Mouse (Mus musculus) c-Kit-negative CD71-positive TER-119-positive erythroid progenitor cells, embryonic 14.5 days (primary cell): ENCODE measurements around the gene Cenpm.
A peak's percentile ranks its signal among the peaks of the same experiment; 100 is the strongest.

ENCODE experiments used
- DNase-seq: peaks from one replicate; pipeline ENCODE4 v3.0.0-alpha.2; 2013; ENCODE audit warnings: low read depth, low spot score

The Cenpm gene

DNA sequence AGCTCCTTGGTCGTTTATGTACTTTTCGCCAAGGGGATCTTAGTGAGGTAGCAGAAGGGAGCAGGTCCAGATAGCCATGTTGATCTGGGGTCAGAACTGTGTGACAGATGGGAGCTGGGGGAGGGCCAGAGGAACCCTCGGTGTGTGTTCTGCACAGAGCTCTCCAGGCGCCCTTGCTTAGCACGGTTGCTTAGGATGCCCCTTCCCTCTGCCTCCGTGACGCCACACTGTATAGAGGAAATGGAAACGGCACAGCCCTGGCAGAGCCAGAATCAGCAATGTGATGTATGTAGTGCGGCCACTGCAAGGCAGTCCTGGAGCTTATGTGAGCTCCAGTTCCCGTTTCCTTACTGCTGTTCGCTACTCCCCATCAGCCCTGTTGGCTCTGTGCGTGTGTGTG lies 48.2 kb downstream of the Cenpm start:
- no peak for DNase-seq

DNA sequence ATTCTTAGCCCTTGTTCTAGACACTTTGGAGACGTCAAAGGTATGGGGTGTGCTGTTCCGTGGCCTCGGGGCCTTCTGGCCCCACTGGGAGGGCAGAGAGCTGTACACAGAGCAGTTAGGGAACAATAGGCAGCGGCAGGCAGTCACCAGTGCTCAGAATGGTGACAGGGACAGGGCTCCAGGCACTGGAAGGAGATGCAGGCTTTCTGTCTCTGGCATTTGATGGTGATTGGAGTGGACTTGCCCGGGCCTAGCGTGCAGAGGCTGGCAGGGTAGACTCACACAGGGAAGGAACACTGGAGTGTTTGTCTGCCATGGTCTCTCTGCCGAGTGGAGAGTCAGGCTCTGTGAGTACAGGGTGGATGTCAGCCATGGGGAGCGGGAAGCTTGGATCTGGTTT lies 51.9 kb downstream of the Cenpm start:
- DNase-seq = no peak

DNA sequence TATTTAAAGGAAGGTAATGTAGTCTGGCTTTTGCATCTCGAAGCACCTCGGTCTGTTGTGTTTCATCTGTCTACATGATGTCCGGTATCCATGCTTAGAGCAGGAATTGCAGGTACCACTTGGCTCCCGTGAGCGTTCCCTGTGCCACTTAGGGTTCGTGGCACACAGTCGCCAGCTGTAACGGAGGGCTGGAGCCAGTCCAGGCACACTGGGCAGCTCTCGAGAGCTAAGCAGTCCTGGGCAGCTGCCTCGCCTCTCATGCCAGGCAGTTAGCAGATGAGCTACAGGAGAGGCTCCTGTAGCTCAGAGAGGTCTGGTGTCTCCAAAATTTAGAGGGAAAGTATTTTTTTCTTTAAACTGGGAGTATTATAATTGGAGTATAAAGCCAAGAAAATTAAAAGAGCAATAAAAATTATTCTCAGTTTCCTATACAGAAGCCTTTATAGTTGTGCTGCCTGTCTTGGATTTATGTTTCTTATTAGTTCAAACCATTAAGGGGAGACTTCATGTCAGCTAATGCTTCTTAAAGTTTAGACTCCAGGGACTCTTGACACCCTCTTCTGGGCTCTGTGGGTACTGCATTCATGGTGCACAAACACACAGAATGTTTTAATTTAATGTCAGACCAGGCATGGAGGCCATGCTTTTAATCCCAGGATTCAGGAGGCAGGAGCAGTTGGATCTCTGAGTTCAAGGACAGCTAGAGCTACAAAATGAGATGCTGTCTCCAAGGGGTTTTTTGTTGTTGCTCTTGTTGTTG lies 55.9 kb downstream of the Cenpm start:
- DNase-seq = peak; percentile 59

DNA sequence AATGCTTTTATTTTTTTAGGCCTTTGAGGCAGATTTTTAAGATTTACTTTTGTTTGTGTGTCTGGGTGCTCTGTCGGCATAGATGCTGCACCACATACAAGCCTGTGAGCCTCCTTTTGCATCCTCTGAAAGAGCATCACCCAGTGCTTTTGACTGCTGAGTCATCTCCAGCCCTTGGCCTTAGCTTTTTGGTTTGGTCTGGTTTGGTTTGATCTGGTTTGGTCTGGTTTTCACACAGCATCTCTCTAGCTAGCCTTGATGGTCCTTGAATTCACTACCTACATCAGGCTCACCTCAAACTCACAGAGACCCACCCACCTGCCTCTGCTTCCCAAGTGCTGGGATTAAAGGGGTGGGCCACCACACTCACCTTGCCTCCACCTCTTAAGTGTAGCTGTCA lies 56.6 kb downstream of the Cenpm start:
- DNase-seq = no peak

DNA sequence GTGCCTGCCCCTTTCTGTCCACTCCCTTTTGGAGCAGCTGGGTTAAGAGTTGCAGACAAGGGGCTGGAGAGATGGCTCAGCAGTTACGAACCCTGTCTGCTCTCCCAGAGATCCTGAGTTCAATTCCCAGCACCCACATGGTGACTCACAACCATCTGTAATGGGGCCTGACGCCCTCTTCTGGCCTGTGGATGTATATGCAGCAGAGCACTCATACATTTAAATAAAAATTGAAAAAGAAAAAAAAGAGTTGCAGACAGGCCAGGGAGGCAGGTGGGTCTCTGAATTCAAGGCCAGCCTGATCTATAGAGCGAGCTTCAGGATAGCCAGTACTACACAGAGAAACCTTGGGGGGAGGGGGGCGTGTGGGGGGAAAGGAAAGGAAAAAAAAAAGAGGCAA lies 57.1 kb downstream of the Cenpm start:
- no peak for DNase-seq

DNA sequence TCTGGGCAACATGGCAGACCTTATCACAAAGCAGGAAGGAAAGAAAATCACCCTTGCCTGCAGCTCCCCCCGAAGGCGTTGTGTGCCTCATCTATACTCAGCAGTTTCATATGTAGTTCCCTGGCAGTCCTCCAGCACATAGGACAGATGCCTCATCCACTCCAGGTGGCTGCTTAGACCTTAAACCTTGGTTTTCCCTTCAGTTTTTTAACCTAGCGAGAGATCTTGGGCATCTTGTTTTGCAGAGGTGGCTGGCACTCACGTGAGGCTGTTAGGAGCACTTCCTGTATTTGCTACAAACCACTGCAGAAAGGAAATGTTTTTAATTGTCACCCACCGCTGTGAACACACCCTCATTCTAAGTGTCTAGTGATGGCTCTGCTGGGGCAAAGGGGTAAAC lies 57.6 kb downstream of the Cenpm start:
- DNase-seq = no peak

DNA sequence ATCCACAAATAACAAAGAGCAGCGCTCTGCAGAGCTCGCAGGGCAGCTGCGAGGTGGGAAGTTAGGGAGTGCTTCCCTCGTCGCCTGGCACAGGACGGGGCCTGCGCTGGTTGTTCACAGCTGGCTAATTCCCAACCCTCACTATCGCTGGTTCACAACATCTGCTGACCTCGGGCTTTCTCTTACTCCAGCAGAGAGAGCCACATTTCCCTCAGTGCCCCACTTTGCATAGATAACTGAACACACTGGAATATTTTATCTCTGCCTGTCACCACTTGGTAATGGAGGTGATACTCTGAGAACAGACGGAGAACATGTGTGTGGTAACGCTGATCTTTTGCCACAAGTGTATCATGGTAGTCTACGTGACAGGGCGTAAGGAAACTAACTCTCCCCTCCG lies 58.4 kb downstream of the Cenpm start:
- peak; percentile 50 for DNase-seq

DNA sequence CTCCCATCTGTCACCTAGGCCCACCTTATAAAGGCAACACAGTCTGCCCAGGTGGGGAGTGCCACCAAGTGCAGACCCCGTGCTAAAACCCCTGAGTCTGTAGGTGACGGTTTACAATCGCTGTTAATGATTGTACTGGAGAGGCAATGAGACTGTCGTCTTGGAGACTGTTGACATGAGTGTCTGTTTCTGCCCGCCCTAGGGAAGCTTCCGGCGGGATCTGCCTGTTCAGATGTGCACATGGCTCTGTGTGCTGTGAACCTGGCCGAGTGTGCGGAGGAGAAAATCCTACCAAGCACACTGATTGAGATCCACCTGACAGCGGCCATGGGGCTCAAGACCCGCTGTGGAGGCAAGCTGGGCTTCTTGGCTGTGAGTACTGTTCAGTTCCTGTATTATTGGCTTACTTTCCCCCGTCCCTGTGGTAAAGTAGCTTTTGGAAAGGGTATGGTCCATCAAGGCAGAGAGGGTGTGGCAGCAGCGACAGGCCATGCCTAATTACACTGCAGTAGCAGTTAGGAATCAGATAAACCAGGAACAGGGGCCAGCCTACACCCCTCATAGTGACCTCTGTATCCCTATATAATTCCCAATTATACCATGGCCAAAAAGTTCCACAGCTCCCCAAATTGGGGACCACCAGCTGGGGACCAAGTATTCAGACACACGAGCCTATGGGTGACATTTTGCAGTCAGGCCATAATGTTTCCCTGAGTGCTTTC lies 59.3 kb downstream of the Cenpm start:
- DNase-seq = no peak

DNA sequence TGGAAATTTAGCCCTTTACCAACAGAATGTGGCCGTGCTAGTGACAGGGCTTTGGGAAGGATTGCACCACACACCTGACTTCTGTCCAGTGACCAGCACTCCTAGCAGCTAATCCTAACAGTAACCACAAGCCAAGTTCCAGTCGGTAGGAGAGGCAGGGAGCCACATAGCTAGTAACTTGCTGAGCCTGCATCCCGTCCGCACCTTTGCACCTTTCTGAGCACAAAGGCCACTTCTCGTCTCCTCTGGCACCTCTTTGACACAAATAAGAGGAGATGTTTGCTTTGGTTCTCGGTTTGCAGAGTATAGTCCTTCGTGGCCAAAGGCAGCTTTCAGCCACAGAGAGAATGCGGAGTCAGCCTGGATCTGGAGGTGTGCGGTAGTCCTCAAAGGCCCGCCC lies 59.9 kb downstream of the Cenpm start:
- DNase-seq = no peak

DNA sequence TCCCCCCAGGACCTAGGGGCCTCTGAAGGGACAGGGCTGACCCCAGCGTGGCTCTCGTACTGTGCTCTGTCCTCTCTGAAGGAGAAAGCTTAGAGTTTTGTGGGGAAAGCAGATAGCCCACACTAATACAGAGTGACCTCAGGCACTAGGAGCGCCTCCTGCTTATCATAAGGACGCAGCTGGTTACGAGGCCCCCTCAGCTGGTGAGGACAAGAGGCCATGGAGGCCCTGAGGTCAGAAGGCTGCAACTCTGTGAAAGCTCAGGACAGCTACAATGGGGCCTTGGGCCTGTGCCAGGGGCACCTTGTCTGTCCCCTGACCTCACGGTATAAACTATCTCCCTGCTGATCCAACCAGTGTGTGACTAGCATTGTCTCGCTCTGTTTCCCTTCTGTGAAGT lies 60.4 kb downstream of the Cenpm start:
- peak; percentile 75 for DNase-seq
